Mouse (Mus musculus): Measurements from ENCODE around the gene Ccdc61.

Ccdc61 gene

DNA sequence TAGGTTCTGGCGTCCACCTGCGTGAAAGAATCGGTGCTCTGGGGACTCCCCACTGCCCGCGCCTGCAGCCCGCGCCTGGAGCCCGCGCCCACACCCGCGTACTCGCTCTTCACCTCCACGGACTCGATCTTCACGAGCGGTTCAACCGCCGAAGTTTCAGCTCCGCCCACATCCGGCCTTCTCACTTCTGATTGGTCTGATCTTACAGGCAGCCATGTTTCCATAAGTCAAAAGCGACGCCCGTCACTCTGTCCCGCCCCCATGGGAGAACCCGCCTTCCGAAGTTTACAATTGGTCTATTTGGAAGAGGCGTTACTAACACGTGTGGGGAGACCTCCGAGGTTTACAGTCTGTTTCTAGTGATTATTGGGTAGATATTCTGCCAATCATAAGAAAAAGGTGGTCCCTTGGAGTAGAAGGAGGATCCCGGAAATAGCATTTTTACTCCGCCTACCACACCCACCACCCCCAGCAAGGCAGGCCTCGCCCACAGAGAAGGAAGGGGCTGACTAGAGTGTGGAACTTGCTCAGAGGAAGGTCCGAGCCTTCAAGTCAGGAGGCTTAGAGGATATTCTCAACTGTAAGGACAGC lies at the start of gene Ccdc61:
Gene Ccdc61, minus strand, starts transcription at position 175 of the 591 bp plus-strand sequence.
- peak; percentile 92 to 93 for DNase-seq (ENCODE audit: low read depth in 1 of 2, low spot score in 2 of 2)

- DNase-seq (ENCODE audit: low read depth in 1 of 2, low spot score in 2 of 2): no peak
These were observed 49.2 kb upstream of the Ccdc61 start for GRCm38 (mm10) chr7:18959446-18959845.

DNA sequence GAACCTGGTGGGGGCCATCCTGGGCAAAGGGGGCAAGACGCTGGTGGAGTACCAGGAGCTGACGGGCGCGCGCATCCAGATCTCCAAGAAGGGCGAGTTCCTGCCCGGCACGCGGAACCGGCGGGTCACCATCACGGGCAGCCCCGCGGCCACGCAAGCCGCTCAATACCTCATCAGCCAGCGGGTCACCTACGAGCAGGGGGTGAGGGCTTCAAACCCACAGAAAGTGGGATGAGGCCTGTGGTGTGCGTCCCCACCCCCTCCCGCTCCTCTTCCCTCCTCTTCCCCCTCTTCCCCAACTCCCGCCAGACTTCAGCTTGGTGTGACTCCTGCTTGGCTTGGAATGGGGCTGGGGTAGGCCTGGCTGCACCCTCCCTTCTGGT lies 48.2 kb upstream of the Ccdc61 start:
- DNase-seq (ENCODE audit: low read depth in 1 of 2, low spot score in 2 of 2): no peak

GRCm38 (mm10) chr7:18957569-18958383 lies 47.6 kb upstream of the Ccdc61 start:
- DNase-seq (ENCODE audit: low read depth in 1 of 2, low spot score in 2 of 2): no peak

DNA sequence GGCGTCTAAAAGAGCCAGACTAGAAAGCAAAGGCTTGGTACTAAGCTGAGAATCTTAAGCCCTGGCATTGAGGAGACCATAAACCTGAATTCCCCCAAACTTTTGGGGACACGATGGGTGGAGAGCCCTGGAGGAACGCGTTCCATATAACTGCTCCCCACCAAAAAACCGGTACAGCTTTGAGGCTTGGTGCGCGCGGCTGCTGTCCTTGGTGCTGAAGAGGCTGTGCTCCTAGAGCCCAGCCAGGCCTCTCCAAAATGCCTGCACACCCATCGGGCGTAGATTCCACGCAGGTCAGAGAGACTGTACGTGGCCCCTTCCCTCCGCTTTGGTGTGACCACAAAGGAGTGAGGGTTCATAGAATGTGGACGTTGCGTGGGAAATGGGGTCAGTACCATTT lies 41.2 kb upstream of the Ccdc61 start:
- no peak for DNase-seq (ENCODE audit: low read depth in 1 of 2, low spot score in 2 of 2)

DNA sequence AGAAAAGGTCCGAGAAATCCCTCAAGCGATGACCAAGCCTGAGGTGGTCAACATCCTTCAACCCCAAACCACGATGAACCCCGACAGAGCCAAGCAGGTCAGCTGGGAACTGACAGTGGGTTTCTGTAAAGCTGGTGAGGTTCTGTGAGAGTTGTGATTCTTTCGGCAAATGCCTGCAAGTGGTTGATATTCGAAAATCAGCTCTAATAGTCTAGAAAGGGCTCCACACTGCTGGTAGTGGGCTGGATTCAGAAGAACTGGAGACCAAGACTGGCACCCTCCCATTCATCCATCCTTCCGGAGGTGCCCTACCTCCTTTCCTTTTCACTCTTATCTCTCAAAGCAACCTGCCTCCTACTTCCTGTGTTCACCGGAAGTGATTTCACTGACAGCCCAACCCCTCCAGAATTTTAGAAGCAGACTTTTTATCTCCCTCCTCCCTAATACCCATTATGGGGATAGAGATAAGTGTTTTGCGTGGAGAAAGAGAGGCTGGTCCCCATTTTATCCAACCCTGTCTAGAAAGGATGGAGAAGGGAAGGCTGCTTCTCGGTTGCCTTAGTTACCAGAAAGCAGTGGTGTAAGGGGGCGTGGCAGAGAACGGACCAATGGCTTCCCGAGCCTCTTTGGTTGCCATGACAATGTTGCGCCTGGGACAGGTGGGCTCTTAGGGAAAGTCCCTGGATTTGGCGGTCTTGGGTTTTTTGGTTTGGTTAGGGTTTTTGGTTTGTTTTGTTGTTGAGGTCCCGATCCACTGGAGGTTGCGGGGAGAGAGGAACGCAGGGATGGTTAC lies 40.5 kb upstream of the Ccdc61 start:
- no peak for DNase-seq (ENCODE audit: low read depth in 1 of 2, low spot score in 2 of 2)

- DNase-seq (ENCODE audit: low read depth in 1 of 2, low spot score in 2 of 2): no peak
These were observed 39.7 kb upstream of the Ccdc61 start for GRCm38 (mm10) chr7:18949781-18950522.

GRCm38 (mm10) chr7:18948151-18948550 lies 37.9 kb upstream of the Ccdc61 start:
- no peak for DNase-seq (ENCODE audit: low read depth in 1 of 2, low spot score in 2 of 2)

GRCm38 (mm10) chr7:18942815-18943214 lies 32.6 kb upstream of the Ccdc61 start:
- DNase-seq (ENCODE audit: low read depth in 1 of 2, low spot score in 2 of 2): no peak

DNA sequence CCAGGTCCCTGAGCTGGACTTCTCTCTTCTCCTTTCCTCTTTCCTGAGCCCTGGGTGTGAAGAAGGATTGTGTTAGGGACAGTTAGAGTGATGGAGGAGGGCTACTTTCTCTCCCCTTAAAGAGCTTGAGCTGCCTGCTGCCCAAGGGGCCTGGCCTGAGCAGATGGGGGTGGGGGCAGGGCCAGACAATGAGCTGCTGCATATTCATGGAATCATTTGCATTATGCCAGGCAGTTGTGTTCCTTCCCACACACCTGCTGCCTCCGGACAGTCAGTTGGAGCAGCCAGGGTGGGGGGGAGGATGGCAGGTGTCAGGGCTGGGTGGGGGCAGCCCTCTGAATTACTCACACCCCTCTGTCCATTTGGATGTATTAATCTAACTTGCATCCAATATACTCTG lies 32.2 kb upstream of the Ccdc61 start:
- DNase-seq (ENCODE audit: low read depth in 1 of 2, low spot score in 2 of 2): no peak

DNA sequence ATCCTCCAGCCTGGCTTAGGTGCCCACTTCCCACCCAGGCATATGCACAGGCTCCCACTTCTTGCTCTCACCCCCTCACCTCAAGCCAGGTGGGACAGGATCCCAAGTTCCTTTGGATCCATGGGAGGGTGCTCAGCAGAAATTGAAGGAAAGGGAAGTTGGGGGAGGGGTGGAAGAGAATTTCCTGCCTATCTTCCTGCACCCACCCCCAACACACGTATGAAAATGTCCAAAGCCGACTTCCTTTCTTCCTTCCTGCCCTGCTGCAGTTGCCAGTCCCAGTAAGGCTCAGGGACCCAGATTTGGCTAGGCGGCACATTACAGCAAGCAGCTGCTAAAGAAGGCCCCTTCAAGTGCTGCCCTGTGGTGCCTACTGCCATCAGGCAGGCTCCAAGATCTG lies 17.5 kb upstream of the Ccdc61 start:
- DNase-seq (ENCODE audit: low read depth in 1 of 2, low spot score in 2 of 2): no peak

DNA sequence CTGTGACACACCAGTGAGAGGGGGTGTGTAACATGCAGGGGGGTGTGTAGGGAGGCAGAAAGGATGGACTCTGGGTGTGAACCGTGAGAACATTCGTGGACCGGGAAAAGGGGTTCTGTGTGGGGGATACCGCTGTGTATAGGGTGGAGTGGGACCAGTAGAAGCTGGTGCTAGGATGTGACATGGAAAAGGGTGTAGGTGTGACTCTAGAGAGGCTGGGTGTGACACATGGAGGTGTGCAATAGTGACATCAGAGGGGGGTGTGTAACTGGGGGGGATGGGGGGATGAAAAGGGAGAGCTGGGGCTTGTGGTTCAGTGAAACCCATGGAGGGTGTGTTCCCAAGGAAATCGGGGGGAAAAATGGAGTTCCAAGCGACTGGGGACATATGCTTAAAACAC lies 16.7 kb upstream of the Ccdc61 start:
- no peak for DNase-seq (ENCODE audit: low read depth in 1 of 2, low spot score in 2 of 2)

DNA sequence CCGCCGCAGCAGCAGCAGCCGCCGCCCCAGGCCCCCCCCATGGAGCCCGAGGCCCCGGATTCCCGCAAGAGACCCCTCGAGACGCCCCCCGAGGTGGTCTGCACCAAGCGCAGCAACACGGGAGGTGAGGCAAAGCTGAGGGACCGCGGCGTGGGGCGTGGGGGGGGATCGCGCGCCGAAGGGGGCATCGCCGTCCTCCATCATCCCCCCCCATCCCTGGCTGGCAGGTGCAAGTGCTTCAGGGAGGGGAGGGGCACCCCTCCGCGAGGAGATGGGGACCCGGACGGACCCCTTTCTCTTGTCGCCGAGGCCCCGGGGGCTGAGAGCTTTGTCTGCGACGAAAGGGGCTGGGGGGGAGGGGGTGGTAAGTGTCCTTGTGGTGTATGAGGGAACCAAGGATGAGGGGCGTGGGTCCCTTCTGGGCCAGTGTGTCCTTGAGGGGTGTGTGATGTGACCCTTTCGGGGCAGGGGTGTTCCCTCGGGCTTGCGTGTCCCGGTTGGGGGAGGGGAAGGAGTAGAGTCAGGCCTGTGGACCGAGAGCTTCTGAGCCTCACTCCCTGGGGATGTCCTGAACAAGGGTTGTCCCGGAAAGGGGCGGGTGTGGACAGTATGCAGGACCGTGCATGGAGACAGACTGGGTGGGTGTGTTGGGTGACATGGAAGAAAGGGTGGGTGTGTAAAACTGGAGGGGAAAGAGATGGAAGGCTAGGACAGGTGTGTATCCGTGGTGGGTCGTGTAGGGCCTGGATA lies 16.0 kb upstream of the Ccdc61 start:
- DNase-seq (ENCODE audit: low read depth in 1 of 2, low spot score in 2 of 2): no peak

GRCm38 (mm10) chr7:18925162-18925938 lies 15.1 kb upstream of the Ccdc61 start, which contains the start of gene Nova2:
Nova2 (plus strand) TSS chr7:18925888.
- DNase-seq (ENCODE audit: low read depth in 1 of 2, low spot score in 2 of 2): peak; percentile 24 to 25

- no peak for DNase-seq (ENCODE audit: low read depth in 1 of 2, low spot score in 2 of 2)
These were observed 14.1 kb upstream of the Ccdc61 start for GRCm38 (mm10) chr7:18924321-18924720.

DNA sequence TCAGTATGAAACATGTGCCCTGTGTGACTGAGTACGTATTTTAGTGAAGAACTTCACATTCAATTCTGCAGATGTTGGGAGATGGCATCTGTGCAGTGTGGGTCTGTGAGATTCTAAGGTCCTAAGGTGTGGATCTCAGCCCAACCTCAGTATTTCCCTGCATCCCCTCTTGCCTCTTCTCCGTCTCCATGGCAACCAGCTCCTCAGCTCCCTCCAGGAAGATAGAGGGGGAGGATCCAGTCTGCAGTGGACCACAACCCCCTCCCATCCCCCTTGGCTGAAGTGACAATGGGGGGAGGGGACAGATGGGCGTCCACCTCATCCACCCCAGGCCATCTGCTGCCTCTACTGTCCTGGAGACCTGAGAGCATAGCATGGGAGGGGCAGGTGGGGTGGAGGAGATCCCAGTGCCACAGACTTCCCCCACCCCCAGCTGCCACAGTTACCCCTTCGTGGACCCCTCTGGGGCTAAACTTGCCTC lies 13.5 kb upstream of the Ccdc61 start:
- no peak for DNase-seq (ENCODE audit: low read depth in 1 of 2, low spot score in 2 of 2)

DNA sequence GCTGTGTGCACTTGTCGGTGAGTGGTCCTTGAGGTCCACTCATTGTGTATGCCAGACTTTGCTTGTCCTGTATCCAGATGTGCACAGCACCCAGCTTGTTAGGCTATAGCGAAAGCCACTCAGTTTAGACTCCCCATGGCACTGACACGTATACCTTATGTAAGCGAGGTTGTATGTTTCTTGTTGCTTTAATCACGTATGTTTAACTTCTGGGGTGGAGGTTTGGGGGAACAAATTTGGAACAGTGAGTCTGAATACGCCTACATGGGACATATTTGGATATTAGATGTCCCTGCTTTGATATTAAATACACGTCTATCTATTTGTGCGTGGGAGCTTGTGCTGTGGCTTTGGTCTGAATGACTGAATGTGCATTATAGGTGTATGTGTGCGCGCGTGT lies 13.1 kb upstream of the Ccdc61 start:
- DNase-seq (ENCODE audit: low read depth in 1 of 2, low spot score in 2 of 2): no peak

DNA sequence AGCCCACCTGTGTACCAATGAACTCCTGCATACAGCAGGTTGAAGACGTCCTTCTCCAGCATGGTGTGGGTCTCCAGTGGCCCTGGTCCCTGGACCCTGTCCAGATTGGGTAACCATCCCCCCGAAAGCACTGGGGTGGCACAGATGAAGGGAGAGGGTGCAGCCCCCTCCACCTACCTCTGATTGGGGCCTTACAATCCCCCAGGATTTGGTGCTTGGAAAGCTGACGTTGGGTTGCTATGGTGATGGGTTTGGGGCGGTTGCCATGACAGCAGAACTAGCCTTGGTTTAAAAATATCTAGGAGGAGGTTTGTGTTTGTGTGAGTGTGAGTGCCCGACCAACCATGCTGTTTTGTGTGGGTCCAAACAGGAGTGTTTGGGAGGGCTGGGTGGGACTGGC lies 12.6 kb upstream of the Ccdc61 start:
- DNase-seq (ENCODE audit: low read depth in 1 of 2, low spot score in 2 of 2): no peak

- DNase-seq (ENCODE audit: low read depth in 1 of 2, low spot score in 2 of 2): no peak
These were observed 10.9 kb upstream of the Ccdc61 start for GRCm38 (mm10) chr7:18921069-18921468.

GRCm38 (mm10) chr7:18917931-18918330 lies 7.7 kb upstream of the Ccdc61 start:
- no peak for DNase-seq (ENCODE audit: low read depth in 1 of 2, low spot score in 2 of 2)

Data from monocyte, adult 2 months (primary cell).